Comparison of ENCODE assay signal across 25 mouse cellular contexts in the genomic region with DNA sequence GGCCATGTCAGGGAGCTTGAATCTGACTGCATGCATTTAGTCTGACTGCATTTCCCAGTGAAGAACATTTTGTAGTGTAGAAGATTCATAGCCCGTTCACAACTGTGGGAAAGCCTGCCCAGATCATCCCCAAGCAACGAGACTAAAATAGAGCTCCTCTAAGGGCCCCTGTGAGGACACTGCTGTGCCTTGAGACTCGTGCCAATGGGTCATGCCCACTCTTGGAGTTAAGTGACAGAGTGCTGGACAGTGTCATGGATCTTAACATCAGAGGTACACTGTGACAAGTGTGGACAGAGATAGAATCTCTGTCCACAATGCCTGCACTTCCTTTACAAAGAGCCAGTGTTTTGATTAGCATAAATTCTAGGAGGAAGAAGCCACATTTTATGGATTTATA.
"Had no signal": no experiment of that assay in that cellular context is flagged by ENCODE, and none has a peak within 500 bp of the region (broad histone marks: within the 10 kb centered on the region; RNA-seq: fewer than 3 reads in every experiment).

No protein-coding gene starts in this region.

- H3K27me3 ChIP-seq: heart, embryonic 12.5 days; hindbrain, embryonic 12.5 days; intestine, embryonic 15.5 days; limb, embryonic 12.5 days; liver, embryonic 13.5 days; liver, embryonic 15.5 days had no signal

- DNase-seq: gastrocnemius, postnatal 10 days; heart, adult 18-20 months; heart, postnatal 10 days; heart, postnatal 4 days; kidney, adult 18-20 months; kidney, adult 8-10 months; kidney, postnatal 10 days; kidney, postnatal 25 days; kidney, postnatal 4 days; layer of hippocampus, adult 9-11 months; liver; liver, embryonic 13.5 days had no signal

- H3K36me3 ChIP-seq: heart, embryonic 10.5 days; heart, embryonic 12.5 days; intestine, embryonic 15.5 days; limb, embryonic 10.5 days; limb, embryonic 12.5 days; liver, embryonic 13.5 days; liver, embryonic 15.5 days had no signal

- H3K4me2 ChIP-seq: heart, embryonic 12.5 days; hindbrain, embryonic 12.5 days; hindbrain, embryonic 14.5 days; intestine, embryonic 15.5 days; limb, embryonic 12.5 days; liver, embryonic 11.5 days; liver, embryonic 13.5 days; liver, embryonic 15.5 days had no signal

- H3K4me1 ChIP-seq: hindbrain, embryonic 10.5 days; hindbrain, embryonic 12.5 days; intestine, embryonic 15.5 days; limb, embryonic 10.5 days; limb, embryonic 12.5 days; liver, embryonic 13.5 days; liver, embryonic 15.5 days had no signal

- H3K27ac ChIP-seq: heart, embryonic 10.5 days; hindbrain, embryonic 10.5 days; hindbrain, embryonic 12.5 days; hindbrain, embryonic 14.5 days; intestine, embryonic 15.5 days; left cerebral cortex, adult 2 months; limb, embryonic 10.5 days; limb, embryonic 12.5 days; liver, embryonic 13.5 days; liver, embryonic 15.5 days had no signal

- H3K9ac ChIP-seq: heart, embryonic 12.5 days; hindbrain, embryonic 12.5 days; hindbrain, embryonic 14.5 days; intestine, embryonic 15.5 days; limb, embryonic 12.5 days; liver, embryonic 13.5 days; liver, embryonic 15.5 days had no signal

- H3K4me3 ChIP-seq: heart, embryonic 10.5 days; heart, embryonic 12.5 days; hindbrain, embryonic 10.5 days; hindbrain, embryonic 12.5 days; intestine, embryonic 15.5 days; left cerebral cortex, adult 2 months; limb, embryonic 10.5 days; limb, embryonic 12.5 days; liver, embryonic 13.5 days; liver, embryonic 15.5 days had no signal

- ATAC-seq: inflammation-experienced regulatory T-cells, adult 6 months; intestine, embryonic 15.5 days; intestine, postnatal 0 days had no signal

- H3K9me3 ChIP-seq: heart, embryonic 10.5 days; heart, embryonic 12.5 days; hindbrain, embryonic 10.5 days; hindbrain, embryonic 12.5 days; intestine, embryonic 15.5 days; limb, embryonic 10.5 days; limb, embryonic 12.5 days; liver, embryonic 13.5 days; liver, embryonic 15.5 days had no signal
